Mouse (Mus musculus) midbrain, embryonic 12.5 days (tissue): ENCODE measurements around the gene Entr1. TPM values are rescaled to one million over a fixed set of nuclear protein-coding genes. Genes with fewer than 3 reads are reported as not detected.
"Not testable (repeated sequence)": the region's sequence is repeated elsewhere in the genome, so short reads cannot be mapped to it uniquely, and the experiment has no call there.

Experiments
- ATAC-seq: fragments of 200-750 bp; cut with Nextera tagmentation; 2 replicates; pipeline ENCODE4 v1.8.0; 2017; ENCODE audit warnings: low read depth, moderate TSS enrichment, moderate library complexity; ENCODE audit not compliant: low FRiP score
- H3K27ac ChIP-seq: fragments of 300-500 bp; sonication (generic); replicated peaks from 2 replicates; pipeline ENCODE4 v1.5.1; 2016; ENCODE audit warnings: mild to moderate bottlenecking
- H3K27me3 ChIP-seq: fragments of 300-500 bp; sonication (generic); 2 replicates; pipeline ENCODE4 v1.6.1; 2016; ENCODE audit warnings: mild to moderate bottlenecking
- H3K36me3 ChIP-seq: fragments of 300-500 bp; sonication (generic); 2 replicates; pipeline ENCODE4 v1.6.1; 2016
- H3K4me1 ChIP-seq: fragments of 300-500 bp; sonication (generic); 2 replicates; pipeline ENCODE4 v1.6.1; 2016
- H3K4me2 ChIP-seq: fragments of 300-500 bp; sonication (generic); replicated peaks from 2 replicates; pipeline ENCODE4 v1.6.1; 2016; ENCODE audit warnings: mild to moderate bottlenecking, moderate library complexity
- H3K4me3 ChIP-seq: fragments of 300-500 bp; sonication (generic); 2 replicates; pipeline ENCODE4 v1.5.1; 2016; ENCODE audit warnings: mild to moderate bottlenecking
- H3K9ac ChIP-seq: fragments of 300-500 bp; sonication (generic); replicated peaks from 2 replicates; pipeline ENCODE4 v1.6.1; 2016; ENCODE audit warnings: mild to moderate bottlenecking, moderate library complexity
- H3K9me3 ChIP-seq: fragments of 300-500 bp; sonication (generic); 2 replicates; pipeline ENCODE4 v1.6.1; 2016; ENCODE audit warnings: mild to moderate bottlenecking
- WGBS: fragments of 180-500 bp; shearing (Covaris S2); methylation state at CpG from one replicate; pipeline ENCODE4 v1.1.7; 2016; 5-methylcytosine and 5-hydroxymethylcytosine counted together
- polyA plus RNA-seq: library from polyadenylated mRNA; unstranded; fragments of >200 nt; fragmentation: Nextera tagmentation; extraction: Ambion mirVana; gene quantifications from 2 replicates; pipeline ENCODE4 v1.2.1, GENCODE M21; 2016

Gene Entr1
- polyA plus RNA-seq, 1 experiment from 2014 or later = 169 TPM

DNA sequence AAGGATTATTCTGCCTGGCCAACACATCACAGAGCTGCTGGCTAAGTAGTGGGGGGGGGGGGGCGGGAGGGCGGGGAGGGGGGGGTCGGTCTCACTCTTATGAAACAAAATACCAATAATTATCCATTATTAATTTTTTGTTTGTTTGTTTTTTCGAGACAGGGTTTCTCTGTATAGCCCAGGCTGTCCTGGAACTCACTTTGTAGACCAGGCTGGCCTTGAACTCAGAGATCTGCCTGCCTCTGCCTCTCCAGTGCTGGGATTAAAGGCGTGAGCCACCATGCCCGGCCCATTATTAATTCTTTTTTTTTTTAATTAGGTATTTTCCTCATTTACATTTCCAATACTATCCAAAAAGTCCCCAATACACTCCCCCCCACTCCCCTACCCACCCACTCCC, 8.2 kb downstream of the Entr1 start:
- WGBS = 38% methylated on average over 6 of the region's 6 CpGs

DNA sequence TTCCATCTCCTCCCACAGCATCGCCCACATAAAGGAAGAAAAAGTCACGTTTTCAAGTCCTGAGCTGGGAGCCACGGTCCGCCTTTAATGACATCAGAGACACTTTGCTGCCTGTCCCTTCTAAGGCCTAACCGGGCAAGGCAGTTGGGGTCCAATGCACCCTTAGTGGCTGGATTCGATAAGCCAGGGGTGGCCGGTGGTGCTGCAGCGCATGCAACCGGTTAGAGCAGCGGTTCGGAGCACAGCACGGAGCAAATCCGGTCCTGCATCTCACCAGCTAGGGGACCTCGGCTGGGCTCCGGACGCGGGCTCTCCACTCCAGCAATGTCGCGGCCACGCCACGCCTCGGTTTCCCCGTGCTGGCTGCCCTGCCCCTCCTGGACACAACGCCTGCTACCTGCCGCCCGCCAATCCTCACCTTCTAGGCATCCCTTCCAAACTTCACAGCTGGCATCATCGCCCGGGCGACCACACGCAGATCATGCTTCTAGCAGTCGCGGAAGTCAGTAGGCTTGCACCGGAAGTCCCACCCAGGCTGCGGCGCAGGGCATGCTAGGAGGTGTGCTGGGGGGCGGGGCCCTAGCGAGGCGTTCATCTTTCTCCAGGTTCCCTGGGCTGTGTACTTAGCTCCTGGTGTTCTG, 8.9 kb downstream of the Entr1 start, which contains the start of gene Snapc4:
Snapc4 (minus strand) TSS at position 523 of the 641 bp plus-strand sequence.
- Histone ChIP-seq H3K9ac (peak within 1 kb of the TSS; percentile 77), H3K27me3 (no peaks in the 10 kb centered on the region), H3K4me1 (peaks cover 14% of the 10 kb centered on the region), H3K27ac (peak within 1 kb of the TSS; percentile 66), H3K4me2 (peak within 1 kb of the TSS; percentile 84), H3K36me3 (peaks cover 65% of the 10 kb centered on the region), H3K9me3 (no peaks in the 10 kb centered on the region), H3K4me3 (peak within 1 kb of the TSS; percentile 83)
- peak; percentile 96 for ATAC-seq
- 1% methylated on average over 38 of the region's 38 CpGs for whole genome bisulfite sequencing

More for the DNA sequence above, 8.2 kb downstream of the Entr1 start:
- Histone ChIP-seq H3K36me3 (peaks cover 65% of the 10 kb centered on the region), H3K9ac (peak overlapping the region; percentile 77), H3K27ac (peak overlapping the region; percentile 66), H3K4me2 (peak overlapping the region; percentile 84), H3K4me1 (peaks cover 14% of the 10 kb centered on the region), H3K4me3 (peak overlapping the region; percentile 83)
- H3K9me3 ChIP-seq, H3K27me3 ChIP-seq: not testable (repeated sequence)
- ATAC-seq = peak; percentile 41; the same call in 1 of the 2 replicates

GRCm38 (mm10) chr2:26372396-26372795, 16.7 kb downstream of the Entr1 start:
- Histone ChIP-seq H3K36me3 (peaks cover 98% of the 10 kb centered on the region), H3K4me1 (no peaks in the 10 kb centered on the region), H3K9ac (no peak overlapping the region), H3K4me3 (no peak overlapping the region), H3K27ac (no peak overlapping the region), H3K27me3 (no peaks in the 10 kb centered on the region), H3K4me2 (no peak overlapping the region), H3K9me3 (no peaks in the 10 kb centered on the region)
- ATAC-seq = no peak
- 95% methylated on average over 8 of the region's 8 CpGs for WGBS

DNA sequence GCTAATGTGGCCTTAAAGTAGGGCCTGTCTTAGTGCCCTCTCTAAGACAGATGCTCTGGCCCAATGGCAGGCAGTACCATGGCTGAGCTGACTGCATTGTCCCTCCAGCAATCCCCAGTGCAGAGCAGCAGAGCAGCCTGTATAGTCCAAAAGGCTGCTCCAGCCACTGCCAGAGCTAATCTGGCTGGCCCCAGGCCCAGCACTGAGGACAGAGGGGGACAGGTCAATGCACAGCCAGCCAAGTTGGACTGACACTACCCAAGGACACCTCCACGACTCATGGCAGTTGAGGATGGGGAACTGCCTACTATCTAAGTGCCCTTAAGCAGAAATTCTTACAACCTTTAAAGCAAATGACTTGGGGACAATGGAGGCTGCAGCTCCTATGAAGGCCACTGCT, 20.5 kb downstream of the Entr1 start:
- ATAC-seq = no peak
- H3K4me3 ChIP-seq = no peak overlapping the region
- peaks cover 99% of the 10 kb centered on the region for H3K36me3 ChIP-seq
- no peak overlapping the region for H3K4me2 ChIP-seq
- H3K27me3 ChIP-seq = no peaks in the 10 kb centered on the region
- H3K4me1 ChIP-seq = no peaks in the 10 kb centered on the region
- 81% methylated on average over 1 of the region's 1 CpGs for WGBS
- H3K27ac ChIP-seq = no peak overlapping the region
- no peak overlapping the region for H3K9ac ChIP-seq
- H3K9me3 ChIP-seq = no peaks in the 10 kb centered on the region

DNA sequence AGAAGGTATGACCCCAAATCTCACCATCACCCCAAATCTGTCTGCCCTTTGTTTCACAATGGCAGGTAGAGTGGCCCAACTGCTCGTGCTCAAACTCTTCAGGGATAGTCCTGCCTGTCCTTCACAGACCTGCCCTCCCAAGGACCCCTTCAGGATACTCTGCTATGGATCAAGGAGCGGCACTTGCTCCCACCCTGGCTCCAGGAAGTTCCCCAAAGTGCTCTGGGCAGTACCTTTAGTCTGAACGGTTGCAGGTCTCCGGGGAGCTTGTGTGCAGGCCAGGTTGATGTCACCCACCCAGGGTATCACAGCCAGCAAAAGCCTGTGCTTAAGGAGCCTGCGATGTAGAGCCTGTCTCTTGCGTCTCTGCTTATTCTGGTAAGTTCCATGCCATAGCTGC, 21.2 kb downstream of the Entr1 start:
- 94% methylated on average over 6 of the region's 6 CpGs for WGBS
- Histone ChIP-seq H3K27me3 (no peaks in the 10 kb centered on the region), H3K36me3 (peaks cover 99% of the 10 kb centered on the region), H3K4me1 (no peaks in the 10 kb centered on the region), H3K9me3 (no peaks in the 10 kb centered on the region), H3K9ac (no peak overlapping the region), H3K4me3 (no peak overlapping the region), H3K27ac (no peak overlapping the region), H3K4me2 (no peak overlapping the region)
- ATAC-seq = no peak

DNA sequence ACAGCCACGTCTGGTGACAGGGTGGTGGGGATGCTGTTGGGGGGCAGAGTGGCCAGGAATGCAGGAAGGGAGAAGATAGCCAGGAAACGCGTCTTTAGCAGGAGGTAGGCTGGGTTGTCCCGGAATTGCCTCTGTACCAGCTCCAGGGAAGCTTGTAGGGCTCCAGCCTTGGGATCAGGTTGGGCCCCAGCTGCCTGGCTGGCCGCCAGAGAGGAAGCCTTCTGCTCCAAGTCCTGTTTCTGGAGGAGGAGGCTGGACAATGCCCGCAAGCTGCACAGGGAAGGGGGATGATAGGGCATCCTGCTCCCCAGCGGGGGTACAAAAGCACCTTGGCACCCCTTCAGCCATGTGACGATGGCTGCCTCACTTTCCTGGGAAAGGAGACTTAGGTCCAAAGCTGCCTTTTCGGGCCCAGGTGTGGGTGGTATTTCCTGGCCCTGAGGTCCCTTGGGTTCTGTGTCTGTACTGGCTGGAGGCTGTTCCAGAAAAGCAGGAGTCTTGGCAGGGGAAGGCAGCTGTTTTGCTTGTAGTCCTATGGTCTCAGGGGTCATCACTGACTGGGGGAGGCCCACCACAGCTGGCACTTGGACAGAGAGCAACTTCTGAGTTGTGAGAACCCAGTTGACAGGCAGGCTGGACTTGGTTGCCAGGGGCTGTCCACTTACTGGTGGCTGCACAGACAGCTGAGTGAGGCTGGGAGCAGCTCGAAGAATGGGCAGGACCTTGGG, 24.2 kb downstream of the Entr1 start:
- Histone ChIP-seq H3K4me1 (no peaks in the 10 kb centered on the region), H3K4me2 (no peak overlapping the region), H3K9ac (no peak overlapping the region), H3K4me3 (no peak overlapping the region), H3K27ac (no peak overlapping the region), H3K36me3 (peaks cover 72% of the 10 kb centered on the region), H3K9me3 (no peaks in the 10 kb centered on the region), H3K27me3 (no peaks in the 10 kb centered on the region)
- 91% methylated on average over 10 of the region's 10 CpGs for WGBS
- ATAC-seq = no peak

GRCm38 (mm10) chr2:26363481-26363880, 25.6 kb downstream of the Entr1 start:
- H3K36me3 ChIP-seq = peaks cover 58% of the 10 kb centered on the region
- H3K4me1 ChIP-seq = no peaks in the 10 kb centered on the region
- H3K9ac ChIP-seq = no peak overlapping the region
- 89% methylated on average over 5 of the region's 5 CpGs for WGBS
- ATAC-seq = no peak
- no peak overlapping the region for H3K27ac ChIP-seq
- H3K4me3 ChIP-seq = no peak overlapping the region
- no peaks in the 10 kb centered on the region for H3K9me3 ChIP-seq
- H3K27me3 ChIP-seq = no peaks in the 10 kb centered on the region
- no peak overlapping the region for H3K4me2 ChIP-seq

- Histone ChIP-seq H3K27ac (no peak overlapping the region), H3K9me3 (no peaks in the 10 kb centered on the region), H3K9ac (no peak overlapping the region), H3K36me3 (peaks cover 53% of the 10 kb centered on the region), H3K27me3 (no peaks in the 10 kb centered on the region), H3K4me3 (no peak overlapping the region), H3K4me2 (no peak overlapping the region), H3K4me1 (no peaks in the 10 kb centered on the region)
- 85% methylated on average over 5 of the region's 5 CpGs for WGBS
- no peak for ATAC-seq
Measured at GRCm38 (mm10) chr2:26362991-26363390, 26.1 kb downstream of the Entr1 start.

DNA sequence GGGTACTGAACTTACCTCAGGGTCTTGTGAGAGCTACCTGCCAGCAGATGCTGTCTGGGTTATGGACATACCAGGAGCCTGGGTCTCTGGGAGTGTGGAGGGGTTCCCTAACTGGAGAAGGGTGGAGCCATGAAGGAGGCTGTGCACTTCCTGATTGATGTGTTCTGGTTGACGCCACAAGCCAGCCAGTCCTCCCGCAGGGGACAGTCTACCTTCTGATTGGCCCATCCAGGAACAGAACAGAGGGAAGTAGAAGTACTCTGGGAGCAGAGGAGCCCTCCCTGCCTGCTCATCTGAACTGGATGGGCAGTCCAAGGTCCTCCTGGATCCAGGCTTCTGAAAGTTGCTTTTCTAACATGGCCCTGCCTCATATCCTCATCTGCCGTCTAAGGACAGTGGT, 28.3 kb downstream of the Entr1 start, which contains the start of gene Card9:
Card9 (minus strand) TSS at position 147 of the 400 bp plus-strand sequence.
- ATAC-seq = no peak
- no peaks in the 10 kb centered on the region for H3K9me3 ChIP-seq
- H3K9ac ChIP-seq = no peak within 1 kb of the TSS
- no peaks in the 10 kb centered on the region for H3K27me3 ChIP-seq
- H3K4me1 ChIP-seq = no peaks in the 10 kb centered on the region
- WGBS = 67% methylated on average over 3 of the region's 3 CpGs
- no peak within 1 kb of the TSS for H3K4me3 ChIP-seq
- peaks cover 31% of the 10 kb centered on the region for H3K36me3 ChIP-seq
- no peak within 1 kb of the TSS for H3K27ac ChIP-seq
- H3K4me2 ChIP-seq = no peak within 1 kb of the TSS

DNA sequence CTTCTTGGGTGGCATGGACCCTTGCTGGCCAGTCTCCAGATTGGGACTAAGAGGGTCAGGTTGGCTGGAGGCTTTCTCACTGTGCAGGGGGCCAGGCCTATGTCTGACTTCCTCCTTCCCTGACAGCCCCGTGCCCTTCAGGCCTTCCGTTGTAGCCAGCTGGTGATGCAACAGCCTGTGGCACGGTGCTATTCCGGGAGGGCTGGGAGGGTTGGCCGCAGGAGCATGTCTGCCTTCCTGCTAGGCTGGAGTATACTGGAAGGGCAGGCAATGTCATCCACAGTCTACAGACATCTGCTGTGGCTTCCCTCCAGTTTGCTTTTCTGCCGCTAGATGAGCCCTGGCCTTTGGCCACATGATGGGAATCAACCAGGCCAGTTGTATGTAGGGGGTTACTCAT, 29.1 kb downstream of the Entr1 start:
- H3K9ac ChIP-seq = no peak overlapping the region
- H3K4me1 ChIP-seq = no peaks in the 10 kb centered on the region
- ATAC-seq = no peak
- H3K9me3 ChIP-seq = no peaks in the 10 kb centered on the region
- H3K27ac ChIP-seq = no peak overlapping the region
- H3K36me3 ChIP-seq = peaks cover 23% of the 10 kb centered on the region
- H3K4me3 ChIP-seq = no peak overlapping the region
- H3K4me2 ChIP-seq = no peak overlapping the region
- H3K27me3 ChIP-seq = no peaks in the 10 kb centered on the region
- WGBS = 93% methylated on average over 6 of the region's 6 CpGs

DNA sequence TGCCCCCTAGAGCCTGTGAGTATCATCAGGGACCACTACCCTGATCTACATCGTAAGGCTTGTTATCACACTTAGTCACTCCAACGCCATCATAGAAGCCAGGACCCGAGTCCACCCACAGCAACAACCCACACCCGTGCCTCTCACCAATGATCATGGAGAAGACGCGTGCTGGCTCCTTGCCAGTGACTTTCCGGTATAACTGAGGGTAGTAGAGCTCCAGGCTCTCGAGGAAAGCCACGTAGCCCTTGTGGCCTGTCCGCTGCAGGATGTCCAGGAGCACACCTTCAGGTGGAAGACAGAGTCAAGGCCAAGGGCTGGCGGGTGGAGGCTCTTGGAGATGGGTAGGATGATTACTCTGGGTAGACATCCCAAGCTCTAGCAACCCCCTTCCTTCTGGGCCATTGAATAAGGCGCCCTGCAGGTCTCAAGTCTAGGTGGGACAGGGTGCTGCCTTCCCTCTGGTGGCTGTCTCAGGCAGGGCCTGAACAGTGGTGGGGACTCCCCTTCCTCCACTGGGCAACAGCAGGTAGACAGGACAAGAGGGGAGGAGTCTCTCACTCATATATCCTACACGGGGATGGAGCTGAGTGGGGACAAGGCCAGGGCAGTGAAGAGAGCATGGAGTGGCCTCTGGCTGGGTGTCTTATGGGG, 30.3 kb downstream of the Entr1 start:
- WGBS = 88% methylated on average over 13 of the region's 13 CpGs
- ATAC-seq = no peak
- H3K36me3 ChIP-seq = peaks cover 11% of the 10 kb centered on the region

DNA sequence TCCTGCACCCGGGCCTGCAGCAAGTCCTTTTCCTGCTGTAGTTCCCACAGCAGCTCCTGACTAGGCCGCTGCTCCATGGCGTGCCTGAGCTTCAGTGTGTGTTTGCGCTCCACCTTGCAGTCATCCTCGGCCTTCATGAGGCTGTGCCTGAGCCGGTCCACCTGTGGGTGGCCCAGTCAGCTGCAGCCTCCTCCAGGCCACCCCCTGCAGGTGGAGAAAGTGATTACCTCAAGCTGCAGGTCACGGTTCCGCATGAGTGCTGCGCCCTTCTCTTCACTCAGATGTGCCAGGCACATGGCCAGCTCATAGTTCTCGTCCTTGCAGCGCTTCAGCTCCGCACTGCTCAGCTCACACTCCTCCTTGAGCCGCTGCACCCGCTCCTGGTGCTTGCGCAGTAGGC, 31.6 kb downstream of the Entr1 start:
- Histone ChIP-seq H3K27ac (no peak overlapping the region), H3K9ac (no peak overlapping the region), H3K27me3 (no peaks in the 10 kb centered on the region), H3K4me3 (no peak overlapping the region), H3K36me3 (no peaks in the 10 kb centered on the region), H3K9me3 (no peaks in the 10 kb centered on the region), H3K4me2 (no peak overlapping the region), H3K4me1 (peaks cover 12% of the 10 kb centered on the region)
- no peak for ATAC-seq
- 50% methylated on average over 15 of the region's 15 CpGs for WGBS

More for the DNA sequence above, 30.3 kb downstream of the Entr1 start:
- H3K9ac ChIP-seq = no peak overlapping the region
- H3K27me3 ChIP-seq = no peaks in the 10 kb centered on the region
- H3K4me1 ChIP-seq = no peaks in the 10 kb centered on the region
- H3K9me3 ChIP-seq = no peaks in the 10 kb centered on the region
- H3K4me3 ChIP-seq = no peak overlapping the region
- H3K27ac ChIP-seq = no peak overlapping the region
- no peak overlapping the region for H3K4me2 ChIP-seq
